Mouse (Mus musculus) layer of hippocampus, postnatal 25 days (tissue): ENCODE data around the gene Abcf2. TPM values are rescaled to one million over a fixed set of nuclear protein-coding genes. Genes with fewer than 3 reads are reported as not detected.
A peak's percentile ranks its signal among the peaks of the same experiment; 100 is the strongest.

Experiments
- DNase-seq, 2 experiments: peaks; one replicate each; pipeline ENCODE4 v3.0.0; 2022; ENCODE audit warnings: mixed read lengths in 2 of 2, low spot score in 1 of 2; ENCODE audit errors: extremely low spot score in 1 of 2
- total RNA-seq, 2 experiments: library from RNA; stranded (reverse); gene quantifications; 2 replicates each; pipeline ENCODE4 v1.2.3; 2021

Gene Abcf2
- 10 to 100 TPM; 72.6 to 80.0 TPM for total RNA-seq

- DNase-seq: peak; percentile 99 to 100
Observed at GRCm38 (mm10) chr5:24577183-24577929, at the start of gene Abcf2. Gene Abcf2, minus strand, starts transcription at chr5:24577467.

GRCm38 (mm10) chr5:24624822-24625120 lies 47.5 kb upstream of the Abcf2 start:
- no peak for DNase-seq

DNA sequence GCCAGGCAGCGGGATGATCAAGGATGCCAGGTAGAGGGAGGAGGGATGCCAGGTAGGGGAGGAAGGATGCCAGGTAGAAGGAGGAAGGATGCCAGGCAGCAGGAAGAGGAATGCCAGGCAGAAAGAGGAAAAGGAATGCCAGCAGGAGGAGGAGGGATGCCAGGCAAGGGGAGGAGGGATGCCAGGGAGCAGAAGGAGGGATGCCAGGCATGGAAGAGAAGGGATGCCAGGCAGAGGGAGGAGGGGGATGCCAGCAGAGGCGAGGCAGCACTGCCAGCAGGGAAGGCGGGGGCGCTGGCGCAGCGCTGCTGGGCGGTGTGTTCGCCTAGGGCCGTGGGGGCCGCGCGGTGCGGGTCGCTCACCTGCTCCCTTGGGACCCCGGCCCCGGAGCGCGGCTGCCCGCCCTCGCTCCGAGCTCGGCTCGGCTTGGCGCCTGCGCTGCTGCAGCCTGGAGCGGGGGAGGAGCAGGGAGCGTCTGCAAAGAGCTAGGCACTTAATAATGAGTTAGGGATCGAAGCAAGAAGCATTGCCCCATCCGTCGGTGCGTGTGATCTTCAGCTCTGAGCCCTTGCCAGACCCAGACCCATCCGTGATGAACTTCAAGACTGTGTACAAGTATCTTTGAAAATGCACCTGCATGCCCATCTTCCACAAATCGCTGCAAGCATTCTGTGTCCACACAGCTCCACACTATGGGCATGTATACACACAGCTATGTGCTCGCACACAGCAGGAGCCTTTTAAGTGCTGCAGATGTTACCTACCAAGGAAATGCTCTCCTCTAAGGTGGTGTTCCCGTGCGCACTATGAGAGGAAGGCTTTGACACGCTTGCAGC lies 46.9 kb upstream of the Abcf2 start, which contains the start of gene Smarcd3:
Gene Smarcd3 (minus strand): TSS at position 426 of the 836 bp plus-strand sequence.
- DNase-seq: peak; percentile 55 to 78

GRCm38 (mm10) chr5:24623041-24623985 lies 46.0 kb upstream of the Abcf2 start:
- no peak for DNase-seq

DNA sequence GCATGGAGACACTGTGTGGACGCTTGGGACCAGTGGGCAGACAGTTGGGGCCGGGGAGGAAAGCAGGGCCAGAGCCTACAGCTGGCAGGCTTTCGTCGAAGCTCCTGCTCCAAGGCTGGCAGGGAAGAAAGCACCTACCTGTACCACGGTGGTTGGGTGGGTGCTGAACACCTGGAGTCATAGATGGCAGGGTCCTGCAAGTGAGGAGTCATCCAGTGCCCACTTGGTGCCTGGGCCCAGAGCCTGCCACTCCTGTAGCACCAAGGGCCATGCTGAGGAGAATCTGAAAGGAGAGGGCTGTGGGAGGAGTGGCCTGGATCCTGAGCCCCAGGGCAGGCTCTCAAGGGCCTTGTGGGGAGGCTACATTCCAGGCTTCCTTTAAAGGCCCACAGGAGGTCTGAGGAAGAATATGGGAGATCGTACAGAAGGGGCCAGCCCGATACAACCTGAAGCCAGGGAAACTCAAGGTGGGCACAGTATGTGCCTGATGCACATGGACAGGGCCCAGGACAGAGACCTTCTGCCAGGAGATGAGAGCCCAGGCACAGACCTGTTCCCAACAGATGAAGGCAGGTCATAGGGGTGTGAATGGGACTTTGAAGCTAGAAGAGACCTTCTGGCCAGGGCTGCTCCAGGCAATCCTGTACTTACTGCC lies 45.2 kb upstream of the Abcf2 start:
- DNase-seq: no peak

DNA sequence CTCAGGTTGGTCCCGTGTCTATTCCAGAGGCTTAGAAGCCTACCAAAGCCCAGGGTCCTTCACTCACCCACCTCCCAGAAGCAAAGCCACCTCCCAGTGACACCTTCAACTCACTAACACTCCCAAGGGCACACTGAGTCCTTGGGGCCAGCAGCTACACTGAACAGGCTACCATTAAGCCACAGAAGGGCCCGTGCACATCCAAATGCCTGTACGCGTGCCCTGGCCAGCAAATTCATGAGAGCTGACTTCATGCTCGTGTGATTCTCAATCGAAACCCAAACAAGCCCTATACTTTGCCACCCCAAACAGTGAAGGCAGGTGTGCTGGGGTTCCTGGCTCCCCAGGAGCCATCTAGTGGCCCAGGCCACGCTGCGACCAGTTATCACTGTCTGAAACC lies 43.4 kb upstream of the Abcf2 start:
- no peak for DNase-seq

GRCm38 (mm10) chr5:24620116-24620515 lies 42.8 kb upstream of the Abcf2 start:
- no peak for DNase-seq

DNA sequence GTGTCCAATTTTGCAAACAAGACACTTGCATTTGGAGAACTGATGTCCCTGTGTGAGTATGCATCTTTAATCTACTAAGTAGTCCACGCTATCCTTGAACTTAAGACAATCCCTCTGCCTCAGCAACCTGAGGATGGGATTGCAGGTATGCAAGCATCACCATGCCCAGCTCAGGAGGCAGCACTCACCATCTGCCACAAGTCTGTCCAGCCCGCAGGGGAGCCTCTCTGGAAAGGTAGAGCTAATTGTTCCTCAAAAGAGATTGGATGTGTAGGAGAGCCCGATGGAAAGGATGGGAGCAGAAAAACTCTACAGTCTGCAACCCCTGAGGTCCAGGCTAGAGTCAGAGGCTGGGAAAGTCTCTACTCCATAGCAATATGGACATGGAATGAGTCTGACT lies 41.7 kb upstream of the Abcf2 start:
- DNase-seq: no peak

DNA sequence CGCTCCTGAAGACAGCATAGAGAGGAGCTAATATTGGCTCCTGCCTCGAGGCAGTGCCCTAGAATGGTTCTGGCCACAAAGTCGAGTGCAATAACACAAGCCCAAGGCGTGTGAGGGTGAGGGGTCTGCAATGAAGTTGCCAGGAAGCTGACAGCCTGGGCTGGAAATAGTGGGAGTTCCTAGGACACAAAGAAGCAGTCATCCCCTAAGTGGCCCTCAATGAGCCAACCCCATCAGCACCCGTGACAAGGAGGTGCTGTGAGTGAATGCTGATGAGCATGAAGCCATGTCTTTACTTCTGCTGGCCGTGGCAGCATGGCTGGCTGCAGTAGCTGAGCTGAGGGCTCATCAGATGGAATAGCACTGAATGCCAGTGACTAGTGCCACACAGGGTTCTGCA lies 37.8 kb upstream of the Abcf2 start:
- DNase-seq: no peak

DNA sequence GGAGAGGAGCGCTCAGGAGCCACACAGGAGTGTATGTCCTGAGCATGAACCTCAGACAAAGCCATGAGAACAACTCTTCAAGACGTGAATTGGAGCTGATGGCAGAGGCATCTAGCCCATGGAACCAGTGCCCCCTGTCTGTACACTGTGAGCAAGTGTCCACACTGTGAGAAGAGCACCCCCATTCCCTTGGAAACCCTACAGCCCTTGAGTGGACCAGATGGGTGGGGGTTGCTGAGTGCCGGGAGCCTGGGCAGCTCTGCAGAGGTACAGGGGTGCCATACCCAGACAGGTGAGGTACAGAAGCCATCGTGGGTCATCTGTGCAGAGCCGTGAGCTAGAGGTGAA lies 35.0 kb upstream of the Abcf2 start:
- DNase-seq: no peak

DNA sequence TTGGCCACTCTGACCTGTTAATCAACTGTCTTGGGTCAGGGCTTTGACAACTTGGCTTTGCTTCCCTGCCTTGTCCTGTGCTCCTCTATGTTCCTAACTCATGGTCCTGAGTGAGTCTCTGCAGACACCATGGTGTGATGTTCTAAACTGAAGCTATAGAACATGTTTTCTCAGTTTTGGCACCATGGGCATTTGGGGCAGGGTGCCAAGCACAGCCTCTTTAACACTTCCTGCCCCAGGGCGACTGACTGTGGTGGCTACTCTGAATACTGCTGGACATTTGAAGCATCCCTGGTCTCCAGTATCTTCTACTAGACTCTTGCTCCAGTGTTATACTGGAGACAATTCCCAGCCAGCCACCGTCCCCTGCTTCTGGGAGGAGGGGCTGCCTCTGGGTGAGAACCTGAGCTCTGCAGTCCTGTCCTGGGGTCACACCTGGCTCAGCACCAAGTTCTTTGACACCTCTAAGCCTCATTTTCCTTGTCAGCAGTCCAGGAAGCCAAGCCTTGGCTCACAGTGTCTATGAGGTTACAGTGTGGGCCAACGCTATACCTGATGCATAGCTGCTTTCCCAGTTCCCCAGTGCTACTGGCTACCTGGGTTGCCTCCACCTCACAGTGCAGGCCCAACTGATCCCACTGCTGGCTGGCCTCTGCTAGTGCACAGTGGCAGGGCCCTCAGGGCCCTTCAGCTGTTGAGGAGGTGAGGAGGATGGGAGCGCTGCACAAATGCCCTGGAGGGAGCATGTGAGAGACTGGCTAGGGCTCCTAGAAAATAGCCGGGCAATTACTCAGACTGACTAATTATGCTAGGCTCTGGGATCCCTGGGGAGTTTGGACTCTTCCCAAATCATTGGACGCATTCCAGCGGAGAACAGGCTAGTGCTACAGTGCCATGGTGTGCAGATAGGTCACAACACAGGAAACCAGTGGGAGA lies 34.4 kb upstream of the Abcf2 start:
- DNase-seq: no peak

DNA sequence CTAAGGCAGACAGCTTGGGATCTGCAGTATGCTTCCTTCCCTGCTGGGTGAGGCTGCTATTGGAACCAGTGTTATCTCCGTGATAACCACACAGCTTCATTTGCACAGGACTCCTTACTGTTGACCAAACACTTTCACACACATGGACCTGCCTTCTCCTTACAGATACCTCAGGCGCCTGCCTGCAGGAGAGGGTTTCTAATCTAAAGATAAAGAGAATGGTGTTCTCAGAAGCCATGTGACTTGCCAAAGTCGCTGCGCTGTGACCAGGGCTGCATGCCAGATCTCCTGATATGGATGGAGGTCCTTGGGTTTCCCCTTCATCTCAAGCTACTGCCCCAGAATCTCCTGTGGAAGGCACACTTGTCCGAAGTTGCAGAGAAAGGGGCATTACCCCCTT lies 32.1 kb upstream of the Abcf2 start:
- no peak for DNase-seq

GRCm38 (mm10) chr5:24605980-24606665 lies 28.9 kb upstream of the Abcf2 start:
- no peak for DNase-seq

DNA sequence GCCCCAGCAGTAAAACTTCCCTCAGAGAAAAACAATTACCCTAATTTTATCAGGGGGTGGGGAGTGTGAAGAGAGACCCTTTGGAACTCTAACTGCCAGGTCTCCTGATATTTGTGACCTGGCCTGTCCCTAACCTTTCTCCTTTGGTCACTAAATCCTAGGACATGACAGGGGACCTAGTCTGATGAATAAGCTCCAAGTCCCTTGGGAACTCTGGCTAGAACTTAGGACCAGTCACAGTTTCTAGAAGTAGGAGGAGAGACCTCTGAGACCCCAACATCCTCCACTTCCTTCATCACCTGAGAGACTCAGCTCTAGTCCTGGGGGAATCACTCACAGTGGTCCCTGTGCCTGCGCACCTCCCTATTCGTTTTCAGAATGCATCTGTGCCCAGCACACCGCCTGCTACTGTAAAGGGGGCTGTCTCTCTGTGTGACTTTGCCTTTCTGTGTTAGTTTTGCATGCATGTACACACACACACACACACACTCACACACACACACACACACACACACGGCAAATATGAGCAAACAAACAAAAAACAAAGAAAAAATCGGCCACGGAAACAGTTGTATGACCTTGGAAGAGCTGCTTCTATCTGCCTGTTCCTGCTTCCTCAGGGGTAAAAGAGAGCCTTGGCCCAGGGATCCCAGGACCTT lies 28.2 kb upstream of the Abcf2 start:
- no peak for DNase-seq

DNA sequence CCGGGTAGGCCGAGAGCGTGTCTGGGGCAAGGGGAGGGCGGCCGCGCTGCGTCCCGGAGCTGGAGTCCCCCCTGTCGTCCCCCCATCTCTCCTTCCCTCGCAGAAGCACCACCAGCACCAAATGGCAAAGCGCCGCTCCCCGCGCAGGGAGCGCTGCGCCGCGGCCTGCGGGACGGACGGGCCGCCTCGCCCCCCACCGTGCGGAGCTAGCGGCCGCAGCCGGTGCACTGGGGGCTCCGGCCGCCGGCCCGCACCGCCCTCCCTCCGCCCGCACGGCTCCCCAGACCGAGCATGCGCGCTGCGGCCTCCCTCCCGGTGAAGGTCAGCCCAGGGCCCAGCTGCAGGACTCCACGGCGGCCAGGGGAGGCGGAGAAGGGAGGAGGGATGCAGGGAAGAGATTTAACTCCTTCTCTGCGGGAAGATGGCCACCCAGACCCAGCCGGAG lies 27.4 kb upstream of the Abcf2 start:
- peak in 1 of 2 experiments; percentile 67 for DNase-seq

DNA sequence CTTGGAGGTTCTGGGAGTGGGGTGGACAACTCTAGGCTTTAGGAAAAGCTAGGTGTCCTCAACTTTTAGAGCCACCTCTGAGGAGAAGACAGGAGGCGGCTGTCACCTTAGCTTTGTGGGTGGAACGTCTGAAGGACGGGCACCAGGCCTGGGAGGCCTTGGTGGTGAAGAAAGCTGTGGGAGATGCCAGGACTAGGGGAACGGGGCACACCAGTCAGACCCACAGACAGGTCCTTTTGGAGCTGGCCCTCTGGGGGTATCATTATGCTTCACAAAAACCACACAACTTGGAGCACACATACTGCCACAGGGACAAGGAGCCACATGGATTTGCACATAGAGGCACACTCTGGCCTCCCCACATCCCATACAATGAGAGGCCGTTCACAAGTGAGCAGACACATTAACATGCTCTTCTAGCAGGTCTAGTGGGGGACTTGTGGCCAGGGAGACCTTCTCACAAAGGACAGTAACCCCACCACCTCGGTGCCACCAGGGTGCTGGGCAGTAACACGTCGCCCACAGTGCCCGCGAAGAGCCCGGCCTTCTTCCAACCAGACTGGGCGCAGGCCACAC lies 26.9 kb upstream of the Abcf2 start:
- DNase-seq: no peak

- no peak for DNase-seq
Observed at GRCm38 (mm10) chr5:24603431-24604010, 26.3 kb upstream of the Abcf2 start.
